Mouse (Mus musculus): ENCODE data around the gene Rasal1. TPM values are rescaled to one million over a fixed set of nuclear protein-coding genes. Genes with fewer than 3 reads are reported as not detected.

The Rasal1 gene
- total and polyA plus RNA-seq, 3 experiments: 0.33 TPM; not detected in 2

GRCm38 (mm10) chr5:120634131-120634530, 14.5 kb upstream of the Rasal1 start, which contains the start of gene Cfap73:
Gene Cfap73, minus strand, starts transcription at chr5:120634235.
- H3K27me3 ChIP-seq (ENCODE audit: control insufficient read depth, insufficient read depth, low read length): no peaks in the 10 kb centered on the region
- 35% methylated on average over 9 of the region's 9 CpGs for WGBS
- H3K9ac ChIP-seq (ENCODE audit: low read depth, low read length): no peak within 1 kb of the TSS
- intact Hi-C loops (cut with DNase I): no loop called here
- peak in 1 of 2 experiments; percentile 48 for DNase-seq
- H3K36me3 ChIP-seq (ENCODE audit: control insufficient read depth, insufficient read depth, low read length): no peaks in the 10 kb centered on the region
- no peaks in the 10 kb centered on the region for H3K79me2 ChIP-seq (replicated peaks; ENCODE audit: control insufficient read depth, insufficient read depth, low read length)
- no peak within 1 kb of the TSS for H3K27ac ChIP-seq
- TF ChIP-seq POLR2A (IDR thresholded peaks at IDR 0.05; ENCODE audit: insufficient read depth, low read depth, low read length): no peak
- no peak for TF ChIP-seq CTCF (IDR thresholded peaks at IDR 0.05)
- TF ChIP-seq EP300 (IDR thresholded peaks at IDR 0.05; ENCODE audit: insufficient read depth, low read depth, low read length): no peak
- no peak within 1 kb of the TSS for H3K4me3 ChIP-seq
- H3K4me1 ChIP-seq (ENCODE audit: control insufficient read depth, insufficient read depth, low read length): no peaks in the 10 kb centered on the region

- Histone ChIP-seq H3K9ac (ENCODE audit: low read depth, low read length) (no peak overlapping the region), H3K27ac (no peak overlapping the region), H3K4me1 (ENCODE audit: control insufficient read depth, insufficient read depth, low read length) (no peaks in the 10 kb centered on the region), H3K79me2 (replicated peaks; ENCODE audit: control insufficient read depth, insufficient read depth, low read length) (no peaks in the 10 kb centered on the region), H3K36me3 (ENCODE audit: control insufficient read depth, insufficient read depth, low read length) (no peaks in the 10 kb centered on the region), H3K27me3 (ENCODE audit: control insufficient read depth, insufficient read depth, low read length) (no peaks in the 10 kb centered on the region), H3K4me3 (no peak overlapping the region)
- intact Hi-C loops (cut with DNase I): no loop called here
- DNase-seq: no peak
- TF ChIP-seq POLR2A (IDR thresholded peaks at IDR 0.05; ENCODE audit: insufficient read depth, low read depth, low read length) (no peak), CTCF (IDR thresholded peaks at IDR 0.05) (no peak), EP300 (IDR thresholded peaks at IDR 0.05; ENCODE audit: insufficient read depth, low read depth, low read length) (no peak)
- 48% methylated on average over 5 of the region's 5 CpGs for WGBS
These were observed 13.8 kb upstream of the Rasal1 start for GRCm38 (mm10) chr5:120634860-120635259.

DNA sequence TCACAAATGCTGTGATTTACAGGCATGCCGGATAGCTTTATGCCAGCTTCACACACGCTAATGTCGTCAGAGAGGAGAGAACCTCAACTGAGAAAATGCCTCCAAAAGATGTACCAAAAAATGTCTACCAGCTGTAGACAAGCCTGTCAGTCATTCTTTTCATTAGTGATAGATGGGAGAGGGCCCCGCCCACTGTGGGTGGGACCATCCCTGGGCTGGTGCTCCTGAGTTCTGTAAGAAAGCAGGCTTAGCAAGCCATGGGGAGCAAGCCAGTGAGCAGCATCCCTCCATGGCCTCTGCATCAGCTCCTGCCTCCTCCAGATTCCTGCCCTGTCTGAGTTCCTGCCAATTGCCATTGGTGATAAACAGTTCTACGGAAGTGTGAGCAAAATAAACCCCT, 13.0 kb upstream of the Rasal1 start:
- H3K79me2 ChIP-seq (replicated peaks; ENCODE audit: control insufficient read depth, insufficient read depth, low read length): no peaks in the 10 kb centered on the region
- H3K27ac ChIP-seq: no peak overlapping the region
- TF ChIP-seq EP300 (IDR thresholded peaks at IDR 0.05; ENCODE audit: insufficient read depth, low read depth, low read length) (no peak), CTCF (IDR thresholded peaks at IDR 0.05) (no peak), POLR2A (IDR thresholded peaks at IDR 0.05; ENCODE audit: insufficient read depth, low read depth, low read length) (no peak)
- H3K27me3 ChIP-seq (ENCODE audit: control insufficient read depth, insufficient read depth, low read length): no peaks in the 10 kb centered on the region
- no peaks in the 10 kb centered on the region for H3K36me3 ChIP-seq (ENCODE audit: control insufficient read depth, insufficient read depth, low read length)
- no peak for DNase-seq
- intact Hi-C loops (cut with DNase I): no loop called here
- H3K4me3 ChIP-seq: no peak overlapping the region
- peaks cover 1% of the 10 kb centered on the region; the same call in 1 of the 2 replicates for H3K4me1 ChIP-seq (ENCODE audit: control insufficient read depth, insufficient read depth, low read length)
- H3K9ac ChIP-seq (ENCODE audit: low read depth, low read length): no peak overlapping the region
- 82% methylated on average over 5 of the region's 5 CpGs for WGBS

DNA sequence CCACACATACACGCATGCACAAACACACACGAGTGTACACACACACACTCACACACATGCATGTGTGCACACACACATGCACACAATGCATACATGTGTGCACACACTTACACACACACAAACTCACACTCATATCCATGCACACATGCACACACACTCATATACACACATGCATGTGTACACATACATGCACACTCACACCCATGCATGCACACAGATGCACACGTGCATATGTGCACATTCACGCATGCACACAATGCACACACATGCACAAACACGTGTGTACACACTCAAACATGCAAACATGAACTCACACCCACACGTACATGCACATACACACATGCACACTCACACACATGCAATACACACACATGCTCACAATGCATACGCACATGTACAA, 8.5 kb upstream of the Rasal1 start:
- intact Hi-C loops (cut with DNase I): no loop called here
- Histone ChIP-seq H3K27ac (no peak overlapping the region), H3K9ac (ENCODE audit: low read depth, low read length) (no peak overlapping the region), H3K4me3 (no peak overlapping the region), H3K79me2 (replicated peaks; ENCODE audit: control insufficient read depth, insufficient read depth, low read length) (no peaks in the 10 kb centered on the region), H3K36me3 (ENCODE audit: control insufficient read depth, insufficient read depth, low read length) (no peaks in the 10 kb centered on the region), H3K27me3 (ENCODE audit: control insufficient read depth, insufficient read depth, low read length) (no peaks in the 10 kb centered on the region), H3K4me1 (ENCODE audit: control insufficient read depth, insufficient read depth, low read length) (peaks cover 1% of the 10 kb centered on the region; the same call in 1 of the 2 replicates)
- no peak for TF ChIP-seq EP300 (IDR thresholded peaks at IDR 0.05; ENCODE audit: insufficient read depth, low read depth, low read length)
- TF ChIP-seq CTCF (IDR thresholded peaks at IDR 0.05): no peak
- no peak for TF ChIP-seq POLR2A (IDR thresholded peaks at IDR 0.05; ENCODE audit: insufficient read depth, low read depth, low read length)
- DNase-seq: no peak
- 91% methylated on average over 7 of the region's 7 CpGs for WGBS

DNA sequence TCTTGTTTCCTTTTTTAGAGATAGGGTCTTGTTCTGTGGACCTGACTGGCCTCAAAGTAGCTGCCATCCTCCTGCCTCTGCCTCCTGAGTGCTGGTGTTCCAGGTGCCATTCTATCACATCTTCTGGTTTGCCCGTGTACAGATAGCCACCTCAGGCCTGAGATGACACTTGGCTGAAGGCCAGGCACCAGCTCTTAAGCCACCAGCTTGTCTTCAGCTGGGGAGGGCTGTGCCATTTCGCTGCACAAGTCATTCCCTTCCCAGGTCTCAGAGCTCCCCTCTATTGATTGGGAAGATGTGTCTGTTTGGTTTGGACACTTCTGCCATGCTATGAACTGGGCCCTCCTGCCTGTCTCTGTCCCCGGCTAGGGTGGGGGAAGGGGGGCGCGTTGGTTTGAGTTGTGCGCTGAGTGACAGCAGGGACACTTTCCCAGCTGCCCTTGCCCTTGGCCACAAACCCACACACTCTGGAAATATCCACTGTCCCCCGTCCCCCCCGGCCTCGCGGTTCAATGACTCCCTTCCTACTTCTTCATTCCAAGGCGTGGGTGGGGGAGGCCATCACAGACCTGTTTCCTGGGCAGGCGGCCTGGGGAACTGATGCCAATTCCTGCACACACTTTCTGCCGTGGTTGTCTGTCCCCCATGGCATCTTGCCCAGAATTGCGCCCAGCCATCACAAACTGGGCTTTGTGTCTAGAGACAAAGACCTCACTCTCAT, 5.1 kb upstream of the Rasal1 start:
- intact Hi-C loops (cut with DNase I): no loop called here
- Histone ChIP-seq H3K4me1 (ENCODE audit: control insufficient read depth, insufficient read depth, low read length) (peaks cover 3% of the 10 kb centered on the region; the same call in 1 of the 2 replicates), H3K9ac (ENCODE audit: low read depth, low read length) (no peak overlapping the region), H3K79me2 (replicated peaks; ENCODE audit: control insufficient read depth, insufficient read depth, low read length) (no peaks in the 10 kb centered on the region), H3K27ac (no peak overlapping the region), H3K36me3 (ENCODE audit: control insufficient read depth, insufficient read depth, low read length) (no peaks in the 10 kb centered on the region), H3K27me3 (ENCODE audit: control insufficient read depth, insufficient read depth, low read length) (peaks cover under 1% of the 10 kb centered on the region), H3K4me3 (no peak overlapping the region)
- WGBS: 18% methylated on average over 14 of the region's 14 CpGs
- TF ChIP-seq EP300 (IDR thresholded peaks at IDR 0.05; ENCODE audit: insufficient read depth, low read depth, low read length) (no peak), CTCF (IDR thresholded peaks at IDR 0.05) (no peak), POLR2A (IDR thresholded peaks at IDR 0.05; ENCODE audit: insufficient read depth, low read depth, low read length) (no peak)
- DNase-seq: no peak

DNA sequence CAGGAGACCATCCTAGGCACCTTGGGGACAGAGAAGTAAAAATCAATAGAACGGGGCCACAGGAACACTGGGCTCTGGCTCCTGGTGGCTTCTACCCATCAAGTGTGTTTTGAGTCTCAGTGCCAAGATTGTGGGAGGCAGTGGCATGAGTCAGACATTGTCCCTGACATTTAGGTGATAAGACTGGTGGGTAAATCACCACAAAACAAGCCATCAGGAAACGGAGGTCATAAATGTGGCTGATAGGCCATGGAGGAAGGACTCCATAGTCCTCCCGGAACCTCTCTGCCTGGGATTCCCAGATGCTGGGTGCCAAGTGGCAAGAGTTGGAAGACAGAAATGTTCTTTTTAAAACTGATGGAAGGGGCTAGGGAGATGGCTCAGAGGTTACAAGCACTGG, 4.4 kb upstream of the Rasal1 start:
- Histone ChIP-seq H3K27ac (no peak overlapping the region), H3K36me3 (ENCODE audit: control insufficient read depth, insufficient read depth, low read length) (no peaks in the 10 kb centered on the region), H3K9ac (ENCODE audit: low read depth, low read length) (no peak overlapping the region), H3K27me3 (ENCODE audit: control insufficient read depth, insufficient read depth, low read length) (peaks cover 3% of the 10 kb centered on the region), H3K4me3 (no peak overlapping the region), H3K79me2 (replicated peaks; ENCODE audit: control insufficient read depth, insufficient read depth, low read length) (no peaks in the 10 kb centered on the region), H3K4me1 (ENCODE audit: control insufficient read depth, insufficient read depth, low read length) (peaks cover 3% of the 10 kb centered on the region; the same call in 1 of the 2 replicates)
- 38% methylated on average over 3 of the region's 3 CpGs for WGBS
- no peak for DNase-seq
- no peak for TF ChIP-seq CTCF (IDR thresholded peaks at IDR 0.05)
- intact Hi-C loops (cut with DNase I): no loop called here

Data from heart, adult 2 months (tissue).